Mouse (Mus musculus): Measurements from ENCODE around the gene Tet2. TPM values are rescaled to one million over a fixed set of nuclear protein-coding genes. Genes with fewer than 3 reads are reported as not detected.
A peak's percentile ranks its signal among the peaks of the same experiment; 100 is the strongest.

Tet2 gene
- total RNA-seq, 2 experiments from 2014 or later: 31.7 to 36.2 TPM

GRCm38 (mm10) chr3:133523191-133523590, 21.7 kb downstream of the Tet2 start:
- DNase-seq (ENCODE audit: low spot score in 2 of 2): no peak

- DNase-seq (ENCODE audit: low spot score in 2 of 2): no peak
These were observed 22.6 kb downstream of the Tet2 start for GRCm38 (mm10) chr3:133522289-133522688.

GRCm38 (mm10) chr3:133518801-133519200, 26.1 kb downstream of the Tet2 start:
- DNase-seq (ENCODE audit: low spot score in 2 of 2): no peak

GRCm38 (mm10) chr3:133518116-133518515, 26.8 kb downstream of the Tet2 start:
- no peak for DNase-seq (ENCODE audit: low spot score in 2 of 2)

GRCm38 (mm10) chr3:133517406-133517805, 27.5 kb downstream of the Tet2 start:
- DNase-seq (ENCODE audit: low spot score in 2 of 2): no peak

- DNase-seq (ENCODE audit: low spot score in 2 of 2): peak; percentile 42 to 46
These were observed 28.8 kb downstream of the Tet2 start for GRCm38 (mm10) chr3:133516137-133516536.

GRCm38 (mm10) chr3:133515204-133515969, 29.6 kb downstream of the Tet2 start:
- no peak for DNase-seq (ENCODE audit: low spot score in 2 of 2)

GRCm38 (mm10) chr3:133514290-133514689, 30.6 kb downstream of the Tet2 start:
- no peak for DNase-seq (ENCODE audit: low spot score in 2 of 2)

GRCm38 (mm10) chr3:133513475-133513874, 31.5 kb downstream of the Tet2 start:
- no peak for DNase-seq (ENCODE audit: low spot score in 2 of 2)

GRCm38 (mm10) chr3:133510368-133510767, 34.6 kb downstream of the Tet2 start:
- no peak for DNase-seq (ENCODE audit: low spot score in 2 of 2)

GRCm38 (mm10) chr3:133509796-133510195, 35.1 kb downstream of the Tet2 start:
- DNase-seq (ENCODE audit: low spot score in 2 of 2): no peak

GRCm38 (mm10) chr3:133508881-133509280, 36.1 kb downstream of the Tet2 start:
- DNase-seq (ENCODE audit: low spot score in 2 of 2): no peak

GRCm38 (mm10) chr3:133506289-133506954, 38.5 kb downstream of the Tet2 start:
- no peak for DNase-seq (ENCODE audit: low spot score in 2 of 2)

GRCm38 (mm10) chr3:133496953-133497352, 48.0 kb downstream of the Tet2 start:
- DNase-seq (ENCODE audit: low spot score in 2 of 2): no peak

GRCm38 (mm10) chr3:133491370-133491769, 53.6 kb downstream of the Tet2 start:
- DNase-seq (ENCODE audit: low spot score in 2 of 2): no peak

- DNase-seq (ENCODE audit: low spot score in 2 of 2): no peak
These were observed 56.8 kb downstream of the Tet2 start for GRCm38 (mm10) chr3:133488022-133488725.

- DNase-seq (ENCODE audit: low spot score in 2 of 2): no peak
These were observed 62.1 kb downstream of the Tet2 start for GRCm38 (mm10) chr3:133482887-133483286.

- no peak for DNase-seq (ENCODE audit: low spot score in 2 of 2)
These were observed 66.0 kb downstream of the Tet2 start for GRCm38 (mm10) chr3:133478987-133479386.

GRCm38 (mm10) chr3:133473781-133474180, 71.2 kb downstream of the Tet2 start:
- no peak for DNase-seq (ENCODE audit: low spot score in 2 of 2)

- DNase-seq (ENCODE audit: low spot score in 2 of 2): no peak
These were observed 73.8 kb downstream of the Tet2 start for GRCm38 (mm10) chr3:133471101-133471500.

- no peak for DNase-seq (ENCODE audit: low spot score in 2 of 2)
These were observed 76.1 kb downstream of the Tet2 start for GRCm38 (mm10) chr3:133468883-133469282.

GRCm38 (mm10) chr3:133463233-133463632, 81.7 kb downstream of the Tet2 start:
- no peak for DNase-seq (ENCODE audit: low spot score in 2 of 2)

Data from adrenal gland, adult 18-20 months (tissue).